Mouse (Mus musculus) retina, adult 2 months (tissue): Measurements from ENCODE around the gene Unc13d.
"Not testable (repeated sequence)": the region's sequence is repeated elsewhere in the genome, so short reads cannot be mapped to it uniquely, and the experiment has no call there.

ENCODE experiments used
- DNase-seq: peaks from one replicate; pipeline ENCODE4 v3.0.0-alpha.2; 2012; ENCODE audit warnings: low read depth, low spot score

The Unc13d gene

DNA sequence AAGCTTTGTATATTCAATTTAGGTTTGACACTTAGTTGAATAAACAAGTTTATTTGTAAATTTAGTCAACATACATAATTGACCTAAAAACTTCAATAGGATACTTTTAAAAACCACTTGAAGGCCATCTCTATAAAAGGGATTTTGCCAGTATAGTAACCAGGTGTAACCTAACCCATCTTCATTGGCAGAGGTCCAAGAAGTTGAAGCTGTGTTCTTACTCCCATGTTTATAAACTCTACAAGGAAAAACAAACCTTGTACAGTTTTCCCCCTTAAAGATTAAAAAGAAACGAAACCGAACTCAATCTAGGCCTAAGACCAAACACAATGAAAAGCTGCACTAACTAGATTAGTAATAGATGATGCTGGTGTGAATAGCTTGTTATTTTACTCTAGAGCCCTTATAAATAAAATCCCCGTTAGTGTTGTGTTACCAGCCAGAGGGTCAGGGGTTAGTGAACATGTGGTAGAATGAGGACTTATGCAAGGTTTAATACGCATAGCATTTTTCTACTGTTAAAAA lies 55.4 kb downstream of the Unc13d start:
- no peak for DNase-seq

DNA sequence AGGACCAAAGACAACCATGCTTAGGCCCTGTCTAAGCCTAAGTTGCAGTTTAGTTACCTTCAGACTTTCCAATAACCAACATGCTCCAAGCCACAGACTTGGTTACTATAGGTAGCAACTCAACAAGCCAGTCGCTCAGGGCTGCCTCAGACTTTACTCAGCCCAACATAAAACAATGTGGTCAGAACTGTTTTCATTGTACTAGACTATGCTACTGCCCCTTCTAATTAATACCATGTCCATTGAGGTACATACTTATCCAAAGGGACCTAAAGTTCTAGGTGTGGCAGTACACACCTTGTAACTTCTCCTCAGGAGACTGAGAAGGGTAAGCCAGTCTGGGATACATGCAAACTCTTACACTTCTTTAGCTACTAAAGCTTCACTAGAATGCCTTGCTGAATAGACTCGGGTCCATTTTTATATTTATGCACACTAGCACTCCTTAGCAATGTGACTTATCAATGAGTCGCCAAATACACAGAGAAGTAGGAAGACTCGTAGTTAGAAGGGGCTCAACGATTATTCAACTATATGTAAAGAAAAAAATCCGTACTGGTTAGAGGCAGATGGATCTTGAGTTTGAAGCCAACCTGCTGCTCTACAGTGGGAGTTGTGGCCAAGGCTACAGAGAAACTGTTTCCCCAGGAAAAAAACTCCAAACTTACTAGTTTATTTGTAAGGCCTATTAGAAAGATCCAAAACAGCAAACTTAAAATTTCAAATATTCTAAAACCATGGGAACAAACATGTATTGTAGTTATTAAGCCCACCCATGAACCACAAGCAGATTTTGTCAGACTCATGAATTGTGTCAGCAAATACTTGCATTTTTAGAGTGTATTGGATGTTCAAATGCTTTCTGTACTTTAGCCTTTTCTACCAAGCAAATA lies 56.2 kb downstream of the Unc13d start:
- DNase-seq: no peak

DNA sequence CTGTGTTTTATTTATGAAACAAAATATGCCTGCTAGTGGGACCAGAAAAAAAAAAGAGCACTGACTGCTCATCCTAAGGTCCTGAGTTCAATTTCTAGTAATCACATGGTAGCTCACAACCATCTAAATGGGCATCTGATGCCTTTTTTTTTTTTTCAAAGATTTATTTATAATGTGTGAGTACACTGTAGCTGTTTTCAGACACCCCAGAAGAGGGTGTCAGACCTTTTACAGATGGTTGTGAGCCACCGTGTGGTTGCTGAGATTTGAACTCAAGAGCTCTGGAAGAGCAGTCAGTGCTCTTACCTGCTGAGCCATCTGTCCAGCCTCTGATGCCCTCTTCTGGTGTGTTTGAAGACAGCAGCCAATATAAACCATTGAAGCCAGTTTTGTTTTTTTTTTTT lies 57.2 kb downstream of the Unc13d start:
- no peak for DNase-seq

DNA sequence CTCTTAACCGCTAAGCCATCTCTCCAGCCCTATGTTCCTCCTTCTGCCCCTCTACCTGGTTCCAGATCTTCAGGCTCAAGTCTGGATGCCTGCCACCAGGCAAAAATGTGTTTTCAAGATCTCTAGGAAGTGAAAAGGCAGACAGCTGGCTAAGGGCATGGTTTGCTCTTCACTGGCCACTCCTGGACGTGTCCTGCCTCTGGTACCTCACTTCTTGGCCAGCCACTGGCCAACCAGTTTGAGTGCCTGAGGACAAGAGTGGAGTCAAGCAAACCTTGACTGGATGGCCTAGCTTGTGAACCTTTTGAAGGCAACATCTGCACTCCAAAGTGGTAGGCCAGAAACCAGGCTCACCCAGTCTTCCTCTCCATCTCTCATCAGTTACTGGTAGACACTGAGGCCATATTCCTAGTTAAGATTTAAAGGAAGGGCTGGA lies 57.8 kb downstream of the Unc13d start:
- DNase-seq: no peak

DNA sequence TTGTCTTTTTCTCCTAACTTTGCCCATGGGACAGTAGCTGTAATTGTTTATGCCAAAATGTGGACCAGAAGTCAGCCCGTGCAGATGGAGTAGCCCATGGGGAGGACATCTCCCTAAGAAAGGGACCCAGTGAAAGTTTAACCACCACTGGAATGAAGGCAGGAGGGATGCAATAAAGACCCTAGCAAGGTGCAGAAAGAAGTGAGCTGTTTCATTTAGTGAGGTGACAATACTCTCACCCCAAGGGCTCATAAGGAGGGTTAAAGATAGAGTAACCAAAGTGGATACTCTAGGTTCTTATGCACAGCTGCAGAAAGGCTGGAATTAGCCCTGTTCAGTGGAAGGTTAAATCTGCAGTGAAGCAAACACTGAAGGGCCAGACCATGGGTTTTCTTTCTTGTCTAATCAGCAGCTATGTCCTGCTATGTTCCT lies 58.4 kb downstream of the Unc13d start:
- no peak for DNase-seq

DNA sequence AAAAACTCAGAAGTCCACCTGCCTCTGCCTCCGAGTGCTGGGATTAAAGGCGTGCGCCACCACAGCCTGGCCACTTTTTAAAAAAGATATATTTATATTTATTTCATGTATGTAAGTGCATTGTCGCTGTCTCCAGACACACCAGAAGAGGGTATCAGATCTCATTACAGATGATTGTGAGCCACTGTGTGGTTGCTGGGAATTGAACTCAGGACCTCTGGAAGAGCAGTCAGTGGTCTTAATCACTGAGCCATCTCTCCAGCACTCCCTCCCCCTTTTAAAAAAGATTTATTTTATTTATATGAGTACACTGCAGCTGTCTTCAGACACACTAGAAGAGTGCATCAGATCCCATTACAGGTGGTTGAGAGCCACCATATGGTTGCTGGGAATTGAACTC lies 58.9 kb downstream of the Unc13d start:
- not testable (repeated sequence) for DNase-seq

DNA sequence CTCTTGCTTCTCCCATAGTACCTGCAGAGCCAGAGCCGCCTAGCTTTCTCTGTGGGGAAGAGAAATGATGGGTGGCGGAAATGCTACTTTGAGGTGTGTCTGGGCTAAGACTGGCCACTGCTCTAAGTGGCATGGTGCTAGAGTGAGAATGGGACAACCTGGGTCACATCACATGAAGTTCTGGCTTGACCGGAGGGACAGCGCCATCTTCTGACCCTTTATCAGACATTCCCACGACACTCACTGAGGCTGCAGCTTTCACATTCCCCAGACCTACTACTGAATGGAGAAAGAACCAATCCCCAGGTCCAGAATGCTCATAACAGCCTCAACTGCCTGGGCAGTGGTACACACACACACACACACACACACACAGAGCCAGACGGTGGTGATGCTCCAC lies 59.7 kb downstream of the Unc13d start:
- no peak for DNase-seq

DNA sequence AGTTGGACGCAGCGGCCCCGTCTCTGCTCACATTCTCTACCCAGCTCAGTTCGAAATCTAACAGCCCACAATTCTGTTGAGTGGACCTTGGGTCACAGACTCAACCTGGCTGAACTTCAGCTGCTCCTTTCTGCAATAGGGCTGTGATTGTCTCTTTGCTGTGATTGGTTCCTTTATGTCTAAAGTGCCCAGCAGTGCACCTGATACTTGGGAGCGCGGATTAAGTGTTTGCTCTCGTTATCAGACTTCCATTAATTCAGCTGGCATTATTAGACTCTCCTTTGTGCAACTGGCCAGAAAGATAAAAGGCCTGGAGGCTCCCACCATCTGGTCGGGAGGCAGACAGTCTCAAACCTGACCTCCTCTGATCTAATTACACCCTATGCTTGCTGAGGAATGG lies 62.9 kb downstream of the Unc13d start:
- no peak for DNase-seq

DNA sequence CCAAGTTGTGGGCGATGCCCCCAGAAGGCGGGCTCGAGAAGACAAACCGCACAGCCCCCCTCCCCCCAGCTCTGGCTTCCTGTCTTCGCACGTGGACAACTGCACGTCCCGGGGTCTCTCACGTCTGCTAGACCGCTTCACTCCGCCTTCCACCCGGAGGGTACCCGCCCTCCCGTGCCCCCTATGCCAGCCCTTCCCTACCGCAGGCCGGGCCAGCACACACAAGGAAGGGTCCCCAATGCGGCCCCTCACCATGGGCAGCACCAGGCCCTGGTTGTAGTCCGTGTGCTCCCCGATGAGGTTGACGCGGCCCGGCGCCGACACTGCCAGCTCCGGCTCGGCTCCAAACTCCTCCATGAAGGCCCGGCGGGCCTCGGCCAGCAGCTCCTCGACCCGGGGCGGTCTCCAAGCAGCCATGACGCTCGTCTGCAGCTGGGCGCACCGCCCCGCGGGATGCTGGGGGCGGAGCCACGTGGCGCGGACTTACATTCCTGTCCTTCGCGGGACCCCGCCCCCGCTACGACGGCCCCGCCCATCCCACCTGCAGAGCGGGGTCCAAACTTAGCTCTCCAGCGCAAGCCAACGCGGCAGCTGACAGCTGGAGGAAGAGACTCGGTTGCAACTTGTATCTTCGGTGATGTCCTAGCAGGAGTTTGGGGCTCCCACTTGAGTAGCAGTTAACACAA lies 65.4 kb downstream of the Unc13d start, which contains the start of gene Galk1:
Gene Galk1, minus strand, starts transcription at position 458 of the 686 bp plus-strand sequence.
- peak; percentile 65 for DNase-seq
